Mouse (Mus musculus) thymus, postnatal 0 days (tissue): Measurements from ENCODE around the gene Ptpn21. TPM values are rescaled to one million over a fixed set of nuclear protein-coding genes. Genes with fewer than 3 reads are reported as not detected.

Experiments used
- DNase-seq: peaks from one replicate; pipeline ENCODE4 v3.0.0-alpha.2; 2015; ENCODE audit warnings: low spot score
- polyA plus RNA-seq: library from polyadenylated mRNA; unstranded; fragments of >200 nt; fragmentation: Nextera tagmentation; extraction: Ambion mirVana; gene quantifications from 2 replicates; pipeline ENCODE4 v1.2.1, GENCODE M21; 2015

Ptpn21 gene
- 1.4 and 1.6 TPM in 2 replicates for polyA plus RNA-seq

DNA sequence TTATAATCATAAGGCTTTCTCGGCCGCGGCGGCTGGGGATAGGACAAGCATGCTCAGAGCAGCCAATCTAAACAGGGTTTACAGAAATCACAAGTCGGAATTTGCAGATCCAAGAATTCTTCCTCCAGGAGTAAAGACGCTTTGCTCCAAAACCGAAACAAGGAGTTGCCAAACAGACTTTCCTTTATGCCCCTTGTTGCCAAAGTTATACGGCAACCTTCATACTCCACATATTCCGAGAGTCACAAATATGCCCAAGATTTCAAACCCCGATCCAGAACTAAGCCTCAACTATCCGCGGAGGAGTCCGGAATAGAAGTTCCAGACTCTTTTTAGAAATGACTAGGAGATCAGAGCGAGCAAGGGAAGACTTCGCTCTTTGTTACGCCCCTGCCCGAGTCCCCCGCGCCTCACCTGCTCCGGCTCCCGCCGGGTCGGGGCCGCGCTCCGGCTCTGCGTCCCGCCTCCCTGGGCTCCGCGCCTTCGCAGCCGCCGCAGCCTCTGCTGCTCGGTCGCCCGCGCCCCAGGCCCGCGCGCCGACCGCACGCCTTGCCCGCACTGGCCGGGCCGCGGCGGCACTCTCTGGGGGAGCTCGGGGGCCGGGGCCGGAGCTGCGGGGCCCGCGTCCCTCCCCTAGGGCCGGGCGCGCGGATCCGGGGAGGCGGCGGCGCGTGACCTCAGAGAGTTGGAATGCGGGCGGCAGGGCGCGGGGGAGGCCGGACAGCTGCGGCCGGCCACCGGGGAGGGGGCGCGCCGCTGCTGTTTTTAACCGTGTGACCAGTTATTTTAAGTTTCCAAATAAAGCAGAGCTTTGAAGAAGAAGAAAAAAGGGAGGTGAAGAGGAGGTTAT lies at the start of gene Ptpn21:
TSS of gene Ptpn21 (minus strand) at position 455 of the 850 bp plus-strand sequence.
- no peak for DNase-seq

DNA sequence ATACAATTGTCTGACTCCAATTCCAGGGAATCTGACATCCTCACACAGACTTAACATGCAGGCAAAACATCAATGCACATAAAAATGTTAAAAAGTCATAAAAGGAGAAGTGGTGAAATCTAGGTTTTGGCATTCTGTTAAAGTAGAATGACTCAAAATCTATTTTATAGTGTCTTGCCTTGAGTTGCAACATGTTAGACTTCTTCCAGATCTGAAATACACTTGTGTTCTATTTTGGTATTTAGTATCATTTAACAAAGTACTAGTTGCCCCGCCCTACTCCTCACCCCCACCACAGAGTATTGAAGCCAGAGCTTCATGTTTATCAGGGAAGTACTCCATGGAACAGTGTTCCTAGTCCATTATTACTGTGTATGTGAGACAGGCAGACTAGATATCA lies 47.0 kb upstream of the Ptpn21 start:
- no peak for DNase-seq

DNA sequence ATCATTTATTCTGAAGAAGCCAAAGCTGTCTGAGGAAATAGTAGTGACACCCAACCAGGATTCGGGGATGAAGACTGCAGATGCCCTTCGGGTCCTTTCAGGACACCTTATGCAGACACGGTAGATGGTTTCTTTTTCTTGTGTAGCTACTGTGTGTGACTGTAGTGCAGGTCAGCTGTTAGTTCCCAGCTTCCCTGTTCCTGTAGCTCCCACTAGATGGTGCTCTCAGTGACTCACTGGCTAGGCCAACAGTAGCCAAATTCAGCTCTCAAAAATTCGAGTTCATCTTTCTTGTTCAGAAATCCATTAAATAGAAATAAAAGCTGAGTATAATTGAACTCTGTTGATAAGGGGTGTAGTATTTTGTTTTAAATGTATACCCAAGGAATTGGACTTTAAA lies 41.9 kb upstream of the Ptpn21 start:
- peak; percentile 20 for DNase-seq

GRCm38 (mm10) chr12:98777509-98777908 lies 40.3 kb upstream of the Ptpn21 start:
- DNase-seq: no peak

GRCm38 (mm10) chr12:98766241-98766640 lies 29.0 kb upstream of the Ptpn21 start:
- no peak for DNase-seq

DNA sequence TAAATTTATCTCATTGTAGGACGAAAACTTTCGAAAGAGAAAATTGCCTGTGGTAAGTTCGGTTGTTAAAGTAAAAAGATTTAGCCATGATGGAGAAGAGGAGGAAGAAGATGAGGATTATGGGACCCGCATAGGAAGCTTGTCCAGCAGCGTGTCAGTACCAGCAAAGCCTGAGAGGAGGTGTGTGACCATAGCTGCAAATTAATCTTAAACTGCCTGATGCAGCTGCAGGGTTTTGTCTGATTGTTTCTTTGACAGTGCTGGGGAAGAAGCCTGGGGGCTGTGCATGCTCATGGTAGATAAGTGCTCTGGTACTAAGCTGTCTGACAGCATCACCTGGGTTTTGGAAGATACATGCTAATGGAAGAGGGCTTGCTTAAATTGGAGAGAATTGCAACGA lies 22.5 kb upstream of the Ptpn21 start:
- DNase-seq: no peak

DNA sequence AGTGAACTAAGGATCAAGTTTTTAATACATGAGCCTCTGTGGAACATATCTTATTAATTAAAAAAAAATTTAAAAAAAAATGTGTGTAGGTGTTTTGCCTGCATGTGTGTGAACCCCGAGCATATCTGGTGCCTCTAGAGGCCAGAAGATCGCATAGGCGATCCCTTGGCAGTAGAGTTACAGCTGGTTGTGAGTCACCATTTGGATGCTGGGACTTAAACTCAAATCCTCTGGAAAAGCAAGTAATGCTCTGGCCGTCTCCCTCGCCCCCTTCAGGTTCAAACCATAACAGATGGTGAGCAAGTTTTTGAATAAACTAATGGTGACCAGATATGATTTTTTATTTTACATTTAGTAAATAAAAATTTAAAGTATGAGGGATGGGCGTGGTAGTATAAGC lies 20.4 kb upstream of the Ptpn21 start:
- DNase-seq: no peak

- DNase-seq: peak; percentile 46
Observed at GRCm38 (mm10) chr12:98747380-98747753, 10.2 kb upstream of the Ptpn21 start.

DNA sequence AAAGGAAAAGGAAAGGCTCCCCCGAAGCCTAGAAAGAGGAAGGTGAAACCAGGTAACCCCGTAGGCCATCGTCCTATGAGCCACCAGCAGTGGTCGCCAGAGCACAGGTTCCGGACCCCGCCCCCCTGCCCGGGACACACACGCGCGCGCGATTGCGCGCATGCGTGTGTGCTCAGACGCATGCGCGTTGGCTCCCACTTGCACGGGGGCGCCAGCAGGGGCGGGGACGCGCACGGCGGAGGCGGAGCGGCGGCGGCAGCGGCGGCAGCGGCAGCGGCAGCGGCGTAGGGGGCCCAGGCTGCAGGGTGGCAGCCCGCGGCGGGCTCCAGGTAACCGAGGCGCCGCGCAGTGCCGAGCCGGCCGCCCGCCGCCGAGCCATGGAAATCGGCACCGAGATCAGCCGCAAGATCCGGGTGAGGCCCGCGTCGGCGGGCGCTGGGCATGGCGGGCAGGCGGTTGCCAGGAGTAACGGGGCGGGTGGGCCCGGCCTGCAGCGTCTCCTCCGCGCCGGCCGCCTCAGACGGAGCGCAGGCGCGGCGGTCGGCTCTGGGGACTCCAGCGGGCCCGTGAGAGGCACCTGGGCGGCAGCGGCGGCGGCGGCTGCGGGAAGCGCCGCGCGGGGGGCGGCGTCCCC lies 9.7 kb upstream of the Ptpn21 start, which contains the start of gene Zc3h14:
TSS of gene Zc3h14 (plus strand) at position 219 of the 634 bp plus-strand sequence.
- peak; percentile 96 for DNase-seq

DNA sequence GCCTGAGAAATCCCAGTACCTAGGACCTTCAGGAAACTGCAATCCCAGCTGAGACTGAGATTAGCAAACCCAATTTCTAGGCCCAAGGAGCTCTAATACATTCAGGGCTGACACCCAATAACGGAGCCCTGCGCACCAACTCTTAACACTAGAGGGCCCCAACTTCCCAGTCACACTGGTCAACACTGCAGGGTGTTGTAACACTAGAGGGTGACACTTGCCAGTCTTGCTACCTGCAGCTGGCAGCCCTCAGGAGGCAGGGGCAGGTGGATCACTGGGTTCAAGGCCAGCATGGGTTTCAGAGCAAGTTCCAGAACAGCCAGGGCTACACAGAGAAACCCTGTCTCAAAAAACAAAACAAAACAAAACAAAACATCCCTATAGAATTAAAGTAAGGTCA lies 8.9 kb upstream of the Ptpn21 start:
- peak; percentile 57 for DNase-seq

DNA sequence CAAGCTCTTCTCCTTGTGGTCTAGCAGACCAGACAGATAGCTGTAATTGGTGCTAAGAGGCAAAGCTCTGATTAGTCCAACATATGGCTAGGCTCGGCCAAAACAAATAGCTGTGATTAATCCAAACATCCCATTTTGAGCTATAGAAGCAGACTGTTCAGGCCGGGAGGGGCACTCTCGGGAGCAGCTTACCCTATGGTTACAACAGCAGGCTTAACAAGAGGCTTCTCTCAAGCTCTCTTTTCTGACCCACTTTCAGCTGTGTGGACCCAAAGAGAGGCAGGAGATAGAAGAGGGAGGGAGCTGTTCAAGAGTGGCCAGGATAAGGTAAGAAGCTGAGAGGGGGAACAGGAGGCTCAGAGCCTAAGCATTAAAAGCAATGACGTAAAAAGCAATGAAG lies 8.4 kb upstream of the Ptpn21 start:
- DNase-seq: no peak

- DNase-seq: no peak
Observed at GRCm38 (mm10) chr12:98741011-98741501, 3.9 kb upstream of the Ptpn21 start.

- no peak for DNase-seq
Observed at GRCm38 (mm10) chr12:98737801-98738350, 671 bp upstream of the Ptpn21 start.

- DNase-seq: no peak
Observed at GRCm38 (mm10) chr12:98734880-98735801, 2.1 kb downstream of the Ptpn21 start.

DNA sequence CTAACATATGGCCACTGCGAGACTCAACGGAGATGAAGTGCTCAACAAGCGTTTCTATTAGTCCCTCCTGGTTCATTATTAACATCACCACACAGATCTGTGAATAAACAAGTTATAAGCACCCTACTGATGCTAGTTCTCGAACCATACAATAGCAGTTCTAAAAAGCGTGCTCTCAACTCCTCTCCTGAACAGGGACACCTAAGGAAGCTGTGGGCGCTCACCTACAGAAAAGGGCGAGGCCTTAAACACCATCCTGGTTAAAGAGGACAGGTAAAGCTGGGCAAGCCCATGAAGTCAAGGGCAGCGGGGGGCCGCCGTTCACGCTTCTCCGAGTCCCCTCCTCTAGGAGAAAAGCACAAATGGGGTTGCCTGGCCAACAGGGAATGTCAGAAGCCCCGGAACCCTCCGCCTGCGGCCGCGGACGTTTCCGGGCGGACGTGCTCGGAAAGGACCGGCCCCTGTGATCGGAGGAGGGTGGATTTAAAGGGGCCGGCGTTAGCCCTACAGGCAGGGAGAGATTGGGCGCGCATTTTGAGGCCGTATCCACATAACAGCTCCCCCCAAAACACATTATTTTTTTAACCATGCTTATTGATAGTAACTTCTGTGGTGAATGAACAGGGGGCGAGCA lies 2.8 kb downstream of the Ptpn21 start:
- peak; percentile 56 for DNase-seq

DNA sequence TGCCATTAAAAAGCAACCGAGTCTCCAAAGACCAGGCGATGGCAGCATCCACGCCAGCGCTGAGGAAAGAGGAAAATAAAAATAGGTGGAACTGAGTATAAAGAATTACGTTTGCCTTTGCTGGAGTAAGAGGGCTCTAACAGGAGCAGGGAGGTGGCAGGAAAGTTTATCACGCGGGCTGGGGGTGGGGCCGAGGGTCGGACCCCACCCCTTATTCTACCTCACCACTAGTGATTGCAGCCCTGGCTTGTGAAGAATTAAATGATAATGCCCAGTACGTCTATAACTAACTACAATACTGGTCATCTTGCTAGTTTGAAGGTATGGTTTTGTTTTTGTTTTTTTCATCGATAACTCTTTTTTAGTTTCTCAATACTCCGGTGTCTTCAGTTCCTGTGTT lies 3.4 kb downstream of the Ptpn21 start:
- no peak for DNase-seq

- DNase-seq: no peak
Observed at GRCm38 (mm10) chr12:98733165-98733564, 4.0 kb downstream of the Ptpn21 start.

DNA sequence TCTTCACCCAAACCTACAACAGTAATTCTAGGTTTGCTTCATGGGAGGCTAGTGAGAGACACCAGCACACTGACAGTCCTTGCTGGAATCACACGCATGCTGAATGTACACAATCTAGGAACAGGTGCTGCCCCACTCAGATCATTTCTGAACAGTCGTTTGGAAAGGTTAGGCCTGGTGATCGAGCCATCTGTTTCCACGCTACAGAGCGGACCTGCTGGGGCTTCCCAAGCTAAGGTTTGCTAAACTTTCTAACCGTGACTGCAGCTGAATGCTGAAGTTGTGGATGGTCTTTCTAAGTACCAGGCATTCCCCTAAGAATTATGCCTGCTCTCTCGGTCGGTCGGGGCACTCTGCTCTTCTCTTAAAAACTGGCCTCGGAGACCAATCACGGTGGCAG lies 6.5 kb downstream of the Ptpn21 start:
- no peak for DNase-seq

DNA sequence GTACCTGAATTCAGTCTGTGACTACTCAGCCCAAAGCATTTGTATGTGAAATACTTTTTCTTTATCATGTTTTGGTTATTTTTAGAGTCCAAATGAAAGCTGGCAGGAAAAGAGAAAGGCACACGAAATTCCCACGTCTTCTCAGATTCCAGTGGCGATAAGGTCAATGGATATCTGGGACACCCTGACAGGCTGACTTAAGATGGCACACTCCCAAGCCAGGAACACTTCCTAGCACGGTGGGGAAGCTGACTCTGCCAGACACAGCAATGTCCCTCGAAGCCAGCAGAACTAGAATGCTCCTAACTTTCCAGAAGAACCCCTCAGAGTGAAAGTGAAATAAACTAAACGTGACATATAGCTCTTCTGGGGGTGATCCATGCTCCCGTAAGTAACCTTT lies 10.0 kb downstream of the Ptpn21 start:
- DNase-seq: no peak

GRCm38 (mm10) chr12:98726078-98726477 lies 11.1 kb downstream of the Ptpn21 start:
- no peak for DNase-seq

DNA sequence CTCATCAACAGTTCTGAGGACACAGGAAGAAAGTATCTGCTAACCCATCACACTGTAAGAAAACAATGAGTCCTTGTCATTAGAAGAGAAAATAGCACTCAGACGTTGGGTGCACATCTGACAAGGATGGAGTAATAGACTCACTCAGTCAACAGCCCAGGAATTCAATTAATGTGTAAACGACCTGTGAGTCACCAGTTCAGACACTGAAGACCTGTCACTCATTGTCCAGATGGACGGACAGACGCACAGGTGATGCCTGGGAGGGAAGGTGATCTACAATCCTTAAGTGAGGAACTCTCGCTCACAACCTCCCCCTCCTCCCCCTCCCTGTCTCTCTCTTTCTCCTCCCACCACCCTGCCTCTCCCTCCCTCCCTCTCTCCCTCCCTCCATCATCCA lies 12.2 kb downstream of the Ptpn21 start:
- DNase-seq: no peak
